Mouse (Mus musculus): Measurements from ENCODE around the gene Krt90. TPM values are rescaled to one million over a fixed set of nuclear protein-coding genes. Genes with fewer than 3 reads are reported as not detected.

The Krt90 gene
- polyA plus RNA-seq, 1 experiment, result not detected

GRCm38 (mm10) chr15:101558034-101558646 lies 4.6 kb downstream of the Krt90 start:
- no peaks in the 10 kb centered on the region for H3K4me1 ChIP-seq (ENCODE audit: control insufficient read depth, insufficient read depth, low read length)
- no peak overlapping the region for H3K27ac ChIP-seq (ENCODE audit: insufficient read depth, low read length)
- TF ChIP-seq CTCF (IDR thresholded peaks at IDR 0.05; ENCODE audit: extremely low read depth, insufficient read depth, low read length) (no peak), POLR2A (IDR thresholded peaks at IDR 0.05; ENCODE audit: extremely low read depth, insufficient read depth, low read length) (no peak)
- H3K4me3 ChIP-seq (ENCODE audit: insufficient read depth, low read length), result no peak overlapping the region

DNA sequence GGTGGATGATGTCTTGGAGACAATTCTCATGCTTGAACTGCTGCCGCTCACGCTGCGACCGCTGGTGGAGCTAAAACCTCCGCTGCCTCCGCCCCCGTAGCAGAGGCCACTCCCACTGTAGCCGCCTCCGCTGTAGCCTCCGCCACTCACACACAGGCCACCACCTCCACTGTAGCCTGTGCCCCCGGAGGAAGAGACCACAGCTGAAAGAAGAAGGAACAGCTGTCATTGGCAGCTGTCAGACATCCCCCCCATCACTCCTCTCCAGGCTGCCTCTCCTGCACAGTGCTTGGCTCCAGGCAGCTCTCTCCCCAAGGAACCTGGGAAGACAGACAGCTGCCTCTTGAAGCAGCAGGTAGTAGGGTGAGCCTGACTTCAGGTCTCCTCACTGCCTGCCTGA lies 9.6 kb downstream of the Krt90 start:
- peaks cover 4% of the 10 kb centered on the region for H3K4me1 ChIP-seq (ENCODE audit: control insufficient read depth, insufficient read depth, low read length)
- TF ChIP-seq POLR2A (IDR thresholded peaks at IDR 0.05; ENCODE audit: extremely low read depth, insufficient read depth, low read length) (no peak), CTCF (IDR thresholded peaks at IDR 0.05; ENCODE audit: extremely low read depth, insufficient read depth, low read length) (no peak)
- no peak overlapping the region for H3K27ac ChIP-seq (ENCODE audit: insufficient read depth, low read length)
- no peak overlapping the region for H3K4me3 ChIP-seq (ENCODE audit: insufficient read depth, low read length)

DNA sequence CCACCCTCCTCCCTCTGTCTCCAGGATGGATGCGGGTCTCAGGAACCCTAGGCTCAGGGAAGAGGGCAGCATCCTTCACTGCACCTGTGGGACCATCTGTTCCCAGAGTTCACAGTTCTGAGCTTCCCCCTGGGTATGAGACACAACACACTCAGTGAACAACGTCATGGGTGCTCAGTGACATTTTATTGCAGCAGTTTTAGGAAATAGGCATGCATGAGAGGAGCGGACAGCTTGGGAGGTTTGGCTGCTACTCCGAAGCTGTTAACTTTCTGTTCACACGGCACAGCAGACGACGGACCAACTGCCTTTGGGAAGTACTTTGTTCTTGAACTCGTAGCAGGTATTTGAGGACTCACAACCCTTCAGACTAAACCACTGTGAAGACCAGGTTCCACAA lies 10.6 kb downstream of the Krt90 start:
- H3K27ac ChIP-seq (ENCODE audit: insufficient read depth, low read length), result no peak overlapping the region
- TF ChIP-seq CTCF (IDR thresholded peaks at IDR 0.05; ENCODE audit: extremely low read depth, insufficient read depth, low read length) (no peak), POLR2A (IDR thresholded peaks at IDR 0.05; ENCODE audit: extremely low read depth, insufficient read depth, low read length) (no peak)

GRCm38 (mm10) chr15:101550567-101550966 lies 12.2 kb downstream of the Krt90 start, which contains the start of gene Krt82:
Gene Krt82 (minus strand): TSS chr15:101550667.
- Histone ChIP-seq H3K27ac (ENCODE audit: insufficient read depth, low read length) (no peak within 1 kb of the TSS), H3K4me1 (ENCODE audit: control insufficient read depth, insufficient read depth, low read length) (peaks cover 4% of the 10 kb centered on the region), H3K4me3 (ENCODE audit: insufficient read depth, low read length) (no peak within 1 kb of the TSS)
- TF ChIP-seq CTCF (IDR thresholded peaks at IDR 0.05; ENCODE audit: extremely low read depth, insufficient read depth, low read length) (no peak), POLR2A (IDR thresholded peaks at IDR 0.05; ENCODE audit: extremely low read depth, insufficient read depth, low read length) (no peak)

More for the DNA sequence above, 10.6 kb downstream of the Krt90 start:
- peaks cover 4% of the 10 kb centered on the region for H3K4me1 ChIP-seq (ENCODE audit: control insufficient read depth, insufficient read depth, low read length)
- H3K4me3 ChIP-seq (ENCODE audit: insufficient read depth, low read length), result no peak overlapping the region

DNA sequence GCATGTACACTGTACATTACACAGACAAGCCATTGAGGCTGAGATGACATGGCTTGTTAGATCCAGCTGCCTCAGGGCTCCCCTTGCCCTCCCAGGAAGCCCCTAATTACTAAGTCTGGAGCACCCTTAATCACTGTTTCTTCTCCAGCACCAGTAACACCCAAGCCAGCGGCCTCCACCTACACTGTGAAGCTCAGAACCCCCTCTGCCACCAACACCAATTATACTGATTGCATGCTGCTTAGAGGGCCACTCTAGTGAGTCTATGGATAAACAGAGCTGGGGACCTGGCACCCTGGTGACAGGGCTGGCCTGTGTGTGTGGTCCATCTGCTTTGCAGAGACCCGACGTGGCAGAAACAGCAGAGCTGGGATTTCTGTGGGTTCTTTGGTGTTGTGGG lies 18.3 kb downstream of the Krt90 start:
- Histone ChIP-seq H3K4me3 (ENCODE audit: insufficient read depth, low read length) (no peak overlapping the region), H3K4me1 (ENCODE audit: control insufficient read depth, insufficient read depth, low read length) (no peaks in the 10 kb centered on the region), H3K27ac (ENCODE audit: insufficient read depth, low read length) (no peak overlapping the region)
- TF ChIP-seq POLR2A (IDR thresholded peaks at IDR 0.05; ENCODE audit: extremely low read depth, insufficient read depth, low read length), result no peak
- TF ChIP-seq CTCF (IDR thresholded peaks at IDR 0.05; ENCODE audit: extremely low read depth, insufficient read depth, low read length), result no peak

GRCm38 (mm10) chr15:101542543-101542942 lies 20.2 kb downstream of the Krt90 start:
- Histone ChIP-seq H3K4me3 (ENCODE audit: insufficient read depth, low read length) (no peak overlapping the region), H3K4me1 (ENCODE audit: control insufficient read depth, insufficient read depth, low read length) (no peaks in the 10 kb centered on the region), H3K27ac (ENCODE audit: insufficient read depth, low read length) (no peak overlapping the region)
- TF ChIP-seq CTCF (IDR thresholded peaks at IDR 0.05; ENCODE audit: extremely low read depth, insufficient read depth, low read length), result no peak
- TF ChIP-seq POLR2A (IDR thresholded peaks at IDR 0.05; ENCODE audit: extremely low read depth, insufficient read depth, low read length), result no peak

- Histone ChIP-seq H3K4me1 (ENCODE audit: control insufficient read depth, insufficient read depth, low read length) (no peaks in the 10 kb centered on the region), H3K4me3 (ENCODE audit: insufficient read depth, low read length) (no peak overlapping the region), H3K27ac (ENCODE audit: insufficient read depth, low read length) (no peak overlapping the region)
- TF ChIP-seq CTCF (IDR thresholded peaks at IDR 0.05; ENCODE audit: extremely low read depth, insufficient read depth, low read length) (no peak), POLR2A (IDR thresholded peaks at IDR 0.05; ENCODE audit: extremely low read depth, insufficient read depth, low read length) (no peak)
Measured at GRCm38 (mm10) chr15:101538580-101538900, 24.2 kb downstream of the Krt90 start.

DNA sequence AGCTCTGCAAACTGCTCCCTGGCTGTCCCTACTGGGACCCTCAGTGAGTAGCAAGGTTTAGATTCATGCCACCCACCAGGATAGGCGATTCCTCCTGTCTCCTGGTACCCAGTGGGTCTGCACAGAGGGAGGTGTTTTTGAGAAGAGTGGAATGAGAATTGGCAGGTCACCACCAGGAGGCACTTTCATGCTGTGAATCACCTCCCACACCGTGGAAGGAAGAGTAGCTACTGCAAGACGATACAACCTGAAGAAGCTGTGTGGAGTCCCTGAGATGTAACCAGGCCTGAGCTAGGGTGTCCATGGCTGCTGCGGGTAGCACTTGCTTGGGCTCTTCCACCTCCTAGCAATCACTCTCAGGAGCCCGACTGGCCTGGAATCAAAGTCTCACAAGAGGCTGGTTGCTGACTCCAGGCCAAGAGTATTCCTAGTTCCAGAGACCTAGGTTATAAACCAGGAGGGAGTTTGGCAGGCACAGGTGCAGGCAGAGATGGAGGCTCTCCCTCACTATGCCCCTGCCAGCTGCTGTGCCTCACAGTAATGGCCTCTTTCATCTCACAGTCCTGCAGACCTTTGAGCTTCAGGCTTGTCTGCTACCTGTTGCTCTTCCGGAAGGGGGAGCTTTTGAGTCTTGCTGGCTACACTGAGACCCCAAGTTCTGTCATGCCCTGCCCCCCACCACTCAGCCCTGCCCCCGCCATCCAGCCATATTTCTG lies 24.7 kb downstream of the Krt90 start:
- TF ChIP-seq CTCF (IDR thresholded peaks at IDR 0.05; ENCODE audit: extremely low read depth, insufficient read depth, low read length) (no peak), POLR2A (IDR thresholded peaks at IDR 0.05; ENCODE audit: extremely low read depth, insufficient read depth, low read length) (no peak)
- H3K4me1 ChIP-seq (ENCODE audit: control insufficient read depth, insufficient read depth, low read length), result no peaks in the 10 kb centered on the region
- H3K27ac ChIP-seq (ENCODE audit: insufficient read depth, low read length), result no peak overlapping the region
- no peak overlapping the region for H3K4me3 ChIP-seq (ENCODE audit: insufficient read depth, low read length)

DNA sequence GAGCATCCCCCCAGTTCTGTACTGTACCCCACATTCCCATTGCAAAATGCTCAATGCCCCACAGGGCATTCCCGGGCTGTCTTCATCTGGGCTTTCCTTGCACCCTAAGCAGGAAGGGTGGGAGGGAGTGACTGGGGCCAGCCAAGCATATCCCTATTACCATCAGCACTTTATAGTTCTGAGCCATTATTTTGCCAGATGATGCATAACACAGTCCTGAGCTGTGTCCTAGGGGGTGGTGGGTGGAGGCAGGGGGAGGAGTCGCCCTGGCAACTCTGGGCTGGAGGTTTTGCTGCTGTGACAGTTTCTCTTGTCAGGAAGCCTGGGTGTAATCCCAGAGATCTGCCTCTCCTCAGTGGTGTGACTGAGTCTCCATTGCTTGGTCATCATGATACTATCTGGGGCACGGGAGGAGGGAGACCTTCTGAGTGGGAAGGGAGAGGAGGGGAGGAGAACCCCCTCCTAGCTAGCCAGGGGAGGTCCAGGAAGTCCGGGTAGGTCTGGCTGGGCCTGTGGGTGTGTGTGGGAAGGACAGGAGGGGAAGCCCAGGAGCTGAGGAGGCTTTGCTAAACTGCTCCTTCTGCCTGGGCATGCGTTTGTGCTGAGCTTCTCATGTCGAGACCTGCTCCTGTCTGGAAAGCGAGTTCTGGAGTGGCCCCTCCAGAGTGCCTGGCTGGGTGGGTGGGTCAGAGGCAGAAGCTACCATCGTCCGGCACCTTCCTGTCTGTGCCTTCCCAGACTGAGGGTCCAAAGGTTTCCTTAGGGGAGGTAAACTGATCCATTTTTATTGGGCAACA lies 26.5 kb downstream of the Krt90 start:
- no peaks in the 10 kb centered on the region for H3K4me1 ChIP-seq (ENCODE audit: control insufficient read depth, insufficient read depth, low read length)

More for the DNA sequence above, 26.5 kb downstream of the Krt90 start:
- Histone ChIP-seq H3K4me3 (ENCODE audit: insufficient read depth, low read length) (no peak overlapping the region), H3K27ac (ENCODE audit: insufficient read depth, low read length) (no peak overlapping the region)
- TF ChIP-seq CTCF (IDR thresholded peaks at IDR 0.05; ENCODE audit: extremely low read depth, insufficient read depth, low read length) (no peak), POLR2A (IDR thresholded peaks at IDR 0.05; ENCODE audit: extremely low read depth, insufficient read depth, low read length) (no peak)
